Mouse (Mus musculus) adrenal gland (tissue): ENCODE results near the gene Kif6.

ENCODE experiments used
- intact Hi-C: fragments of 180-260 bp; cut with DNase I; formaldehyde crosslinking; loops from one replicate; pipeline ENCODE4 v1.15.1; 2025

Kif6 gene

GRCm38 (mm10) chr17:49734776-49735175 is 119.8 kb downstream of the Kif6 start:
- intact Hi-C loops: no loop called here

GRCm38 (mm10) chr17:49736364-49736763 is 121.4 kb downstream of the Kif6 start:
- intact Hi-C loops: no loop called here

- intact Hi-C loops: no loop called here
Measured at GRCm38 (mm10) chr17:49737217-49737774, 122.4 kb downstream of the Kif6 start.

- intact Hi-C loops: no loop called here
Measured at GRCm38 (mm10) chr17:49738351-49738750, 123.4 kb downstream of the Kif6 start.

- intact Hi-C loops: no loop called here
Measured at GRCm38 (mm10) chr17:49739896-49740679, 125.2 kb downstream of the Kif6 start.

- intact Hi-C loops: no loop called here
Measured at GRCm38 (mm10) chr17:49741172-49741571, 126.2 kb downstream of the Kif6 start.

- intact Hi-C loops: no loop called here
Measured at GRCm38 (mm10) chr17:49741927-49742326, 127.0 kb downstream of the Kif6 start.

GRCm38 (mm10) chr17:49743580-49744463 is 128.9 kb downstream of the Kif6 start:
- intact Hi-C loops: no loop called here

GRCm38 (mm10) chr17:49750889-49751324 is 136.0 kb downstream of the Kif6 start:
- intact Hi-C loops: no loop called here

GRCm38 (mm10) chr17:49753874-49754273 is 138.9 kb downstream of the Kif6 start:
- intact Hi-C loops: no loop called here

GRCm38 (mm10) chr17:49756862-49757261 is 141.9 kb downstream of the Kif6 start:
- intact Hi-C loops: no loop called here

GRCm38 (mm10) chr17:49759047-49759446 is 144.1 kb downstream of the Kif6 start:
- intact Hi-C loops: no loop called here

GRCm38 (mm10) chr17:49761260-49761659 is 146.3 kb downstream of the Kif6 start:
- intact Hi-C loops: no loop called here

GRCm38 (mm10) chr17:49761838-49762237 is 146.9 kb downstream of the Kif6 start:
- intact Hi-C loops: no loop called here

- intact Hi-C loops: no loop called here
Measured at GRCm38 (mm10) chr17:49764963-49765362, 150.0 kb downstream of the Kif6 start.

GRCm38 (mm10) chr17:49767717-49768370 is 152.9 kb downstream of the Kif6 start:
- intact Hi-C loops: no loop called here

GRCm38 (mm10) chr17:49771703-49772315 is 156.9 kb downstream of the Kif6 start:
- intact Hi-C loops: no loop called here

- intact Hi-C loops: no loop called here
Measured at GRCm38 (mm10) chr17:49777115-49777839, 162.3 kb downstream of the Kif6 start.

GRCm38 (mm10) chr17:49779066-49779465 is 164.1 kb downstream of the Kif6 start:
- intact Hi-C loops: no loop called here

- intact Hi-C loops: no loop called here
Measured at GRCm38 (mm10) chr17:49779576-49779975, 164.6 kb downstream of the Kif6 start.
